Mouse (Mus musculus) olfactory bulb, adult 2 months (tissue): ENCODE measurements at regions not wholly inside any gene's neighbourhood (a gene's known extent, or its start where the extent isn't known, plus 50 kb on each side); places are given as distances from the start of the nearest gene placed in this dataset.

Experiments used
- CTCF ChIP-seq: fragments of 200-500 bp; IDR thresholded peaks from 2 replicates; pipeline ENCODE4 v1.5.1; 2012; ENCODE audit warnings: low read depth, mild to moderate bottlenecking, low read length, moderate library complexity; ENCODE audit not compliant: insufficient read depth
- POLR2A ChIP-seq: fragments of 200-500 bp; IDR thresholded peaks from 2 replicates; pipeline ENCODE4 v1.6.1; 2012; ENCODE audit warnings: mild to moderate bottlenecking, low read depth, low read length, moderate library complexity; ENCODE audit not compliant: insufficient read depth

DNA sequence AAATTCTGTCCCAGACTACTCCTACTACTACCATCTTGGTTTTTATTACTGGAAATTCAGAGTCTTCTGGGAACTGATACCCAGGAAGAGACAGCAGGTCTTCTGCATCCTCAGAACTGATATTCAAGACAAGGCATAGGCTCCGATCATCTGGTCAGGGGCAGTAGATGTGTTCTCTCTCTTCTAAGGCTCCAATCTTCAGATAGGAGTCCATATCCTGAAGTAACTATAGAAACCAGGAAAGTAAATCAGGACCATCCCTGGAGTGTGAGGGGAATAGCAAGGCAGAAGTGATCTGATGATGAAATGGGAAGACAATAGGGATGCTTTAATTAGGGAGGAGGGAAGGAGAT, 55.9 kb downstream of the Actbl2 start:
- TF ChIP-seq CTCF: no peak
- no peak for TF ChIP-seq POLR2A
